ENCODE assay signal across 13 mouse cellular contexts in the genomic region with DNA sequence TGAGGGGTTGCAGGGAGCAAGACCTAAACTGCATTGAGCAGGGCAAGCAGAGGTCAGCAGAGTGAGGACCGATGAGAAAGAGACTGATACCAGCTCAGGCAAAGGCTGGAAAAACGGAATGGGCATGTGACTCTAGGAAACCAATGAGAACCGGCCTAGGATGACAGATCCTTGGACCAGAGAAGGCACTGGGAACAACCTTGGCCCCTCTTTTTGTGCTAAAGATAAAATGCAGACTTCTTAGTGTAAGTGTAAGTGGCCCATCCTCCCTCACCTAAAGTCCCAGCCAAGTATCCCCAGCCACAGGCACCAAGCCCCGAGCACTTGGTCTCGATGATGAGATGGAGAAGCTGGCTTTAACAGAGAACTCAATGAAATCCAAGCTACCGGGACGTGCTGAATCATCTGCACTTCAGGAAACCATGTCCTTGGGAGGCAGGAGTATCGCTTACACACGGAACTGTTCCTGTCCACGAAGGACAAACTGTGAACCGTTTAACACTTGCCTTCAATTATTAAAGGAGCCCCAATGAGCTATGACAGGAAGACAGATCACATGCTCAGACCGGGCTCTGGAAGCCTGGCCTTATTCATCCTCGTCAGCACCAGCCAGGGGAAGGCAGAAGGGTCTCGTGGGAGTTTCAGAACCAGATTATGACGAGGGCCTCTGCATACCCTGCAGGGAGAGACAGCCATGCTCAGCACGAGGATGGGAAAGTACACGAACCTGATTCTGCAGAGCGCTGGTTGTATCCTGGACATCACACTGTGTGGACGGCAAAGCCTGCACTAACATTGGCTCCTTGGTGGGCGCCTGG.
A peak's percentile ranks its signal among the peaks of the same experiment; 100 is the strongest.
DNase-seq lines count a peak whose midpoint lies in the region; ATAC-seq and TF ChIP-seq lines count a peak whose summit lies in the region.
"Had no signal": no experiment of that assay in that cellular context is flagged by ENCODE, and none has a peak within 500 bp of the region (broad histone marks: within the 10 kb centered on the region; RNA-seq: fewer than 3 reads in every experiment).

No protein-coding gene starts in this region.

- H3K9ac ChIP-seq in hindbrain, embryonic 16.5 days (ENCODE audit: low read depth, low read length) = no peak overlapping the region
- H3K9ac ChIP-seq in midbrain, postnatal 0 days (replicated peaks; ENCODE audit: low read length, poor library complexity, severe bottlenecking) = no peak overlapping the region

- H3K4me2 ChIP-seq in hindbrain, embryonic 16.5 days (ENCODE audit: low read length) = no peak overlapping the region
- no peak overlapping the region for H3K4me2 ChIP-seq in midbrain, postnatal 0 days (ENCODE audit: low read depth, low read length, poor library complexity, severe bottlenecking)

- no peaks in the 10 kb centered on the region for H3K27me3 ChIP-seq in hindbrain, embryonic 16.5 days (replicated peaks; ENCODE audit: control insufficient read depth, insufficient read depth, low read length)
- no peaks in the 10 kb centered on the region for H3K27me3 ChIP-seq in midbrain, postnatal 0 days (ENCODE audit: insufficient read depth, low read length)

- peaks cover 32% of the 10 kb centered on the region for H3K4me1 ChIP-seq in hindbrain, embryonic 16.5 days (ENCODE audit: control insufficient read depth, insufficient read depth, low read depth, low read length)
- H3K4me1 ChIP-seq in midbrain, postnatal 0 days (ENCODE audit: insufficient read depth, low read length) = 0 out of 2 replicates have a peak, but pooled peaks cover 3% of the 10 kb centered on the region

- peak; percentile 22 for DNase-seq in cerebellum, adult 9-11 months
- DNase-seq in cerebellum, adult 18-20 months = no peak
- DNase-seq in layer of hippocampus, adult 2 months (ENCODE audit: low spot score in 2 of 2) = no peak
- DNase-seq in layer of hippocampus, postnatal 36 days = no peak
- DNase-seq in midbrain, postnatal 0 days (ENCODE audit: low spot score) = peak; percentile 32
- DNase-seq in thymus, postnatal 14 days = no peak
- DNase-seq: cerebellum, adult 9-10 months; gastrocnemius, postnatal 36 days; thymus, postnatal 4 days had no signal

- no peak for TF ChIP-seq CTCF in layer of hippocampus, adult 2 months (conservative IDR thresholded peaks at IDR 0.05)
- no peak for TF ChIP-seq CTCF in midbrain, postnatal 0 days (IDR thresholded peaks at IDR 0.05)

- no peak overlapping the region for H3K4me3 ChIP-seq in layer of hippocampus, adult 2 months
- H3K4me3 ChIP-seq in hindbrain, embryonic 16.5 days (ENCODE audit: low read length) = no peak overlapping the region
- H3K4me3 ChIP-seq in midbrain, postnatal 0 days (ENCODE audit: low read depth, low read length) = no peak overlapping the region
- H3K4me3 ChIP-seq: erythroblast, embryonic 14.5 days had no signal

- WGBS in hindbrain, embryonic 16.5 days = 54% methylated on average over 20 of the region's 20 CpGs
- 65% methylated on average over 20 of the region's 20 CpGs for WGBS in midbrain, postnatal 0 days

- peak overlapping the region; percentile 29; the same call in 1 of the 2 replicates for H3K27ac ChIP-seq in layer of hippocampus, adult 2 months
- H3K27ac ChIP-seq in hindbrain, embryonic 16.5 days (ENCODE audit: low read depth, low read length) = no peak overlapping the region
- 0 out of 2 replicates have a peak overlapping the region, but pooled peaks have one; percentile 34 for H3K27ac ChIP-seq in midbrain, postnatal 0 days (ENCODE audit: low read depth, low read length)

- H3K9me3 ChIP-seq in hindbrain, embryonic 16.5 days (ENCODE audit: control insufficient read depth, low read length) = no peaks in the 10 kb centered on the region
- H3K9me3 ChIP-seq in midbrain, postnatal 0 days (ENCODE audit: low read length) = no peaks in the 10 kb centered on the region
- H3K9me3 ChIP-seq: G1E had no signal

- no peaks in the 10 kb centered on the region for H3K36me3 ChIP-seq in hindbrain, embryonic 16.5 days (ENCODE audit: control insufficient read depth, insufficient read depth, low read length)
- H3K36me3 ChIP-seq in midbrain, postnatal 0 days (ENCODE audit: insufficient read depth, low read length) = no peaks in the 10 kb centered on the region

- ATAC-seq in hindbrain, embryonic 16.5 days = 0 out of 2 replicates have a peak, but pooled peaks have one; percentile 9
- ATAC-seq in midbrain, postnatal 0 days (ENCODE audit: low FRiP score) = no peak
- ATAC-seq in cerebellum, adult (ENCODE audit: insufficient number of reproducible peaks, low FRiP score, low TSS enrichment) = no peak

Comparison
In these comparisons a context has a peak if more than half of its experiments do, and no peak if none do; other contexts are left out.
1. DNase-seq: peak in cerebellum, adult 9-11 months (single experiment) and midbrain, postnatal 0 days (single experiment); none in cerebellum, adult 18-20 months (0 of 2), layer of hippocampus, adult 2 months (0 of 2), layer of hippocampus, postnatal 36 days (0 of 2) and thymus, postnatal 14 days (single experiment).